7 mouse cellular contexts compared by ENCODE assay signal in genomic region chr5:113553402-113553897, GRCm38 (mm10).
A peak's percentile ranks its signal among the peaks of the same experiment; 100 is the strongest.
DNase-seq lines count a peak whose midpoint lies in the region; ATAC-seq and TF ChIP-seq lines count a peak whose summit lies in the region.

No protein-coding gene starts in this region.

- 12% methylated on average over 9 of the region's 9 CpGs for WGBS in liver, embryonic 12.5 days (ENCODE audit: insufficient replicate concordance)

- no peaks in the 10 kb centered on the region for H3K36me3 ChIP-seq in liver, embryonic 12.5 days
- no peaks in the 10 kb centered on the region for H3K36me3 ChIP-seq in myocyte (ENCODE audit: control insufficient read depth, insufficient read depth)

- H3ac ChIP-seq in myocyte (ENCODE audit: control insufficient read depth, insufficient read length), result no peak overlapping the region

- no peak overlapping the region for H3K4me3 ChIP-seq in liver, embryonic 12.5 days
- H3K4me3 ChIP-seq in brown adipose tissue, adult 24 weeks (ENCODE audit: insufficient read depth, low read depth, low read length), result no peak overlapping the region
- H3K4me3 ChIP-seq in myocyte, result no peak overlapping the region

- no peaks in the 10 kb centered on the region for H3K9me3 ChIP-seq in liver, embryonic 12.5 days (replicated peaks)

- peaks cover 45% of the 10 kb centered on the region for H3K27me3 ChIP-seq in liver, embryonic 12.5 days (replicated peaks)
- peaks cover 23% of the 10 kb centered on the region for H3K27me3 ChIP-seq in myocyte (ENCODE audit: control insufficient read depth, insufficient read depth, insufficient read length)

- peak; percentile 29 for DNase-seq in liver
- peak; percentile 91 for DNase-seq in forelimb bud, embryonic 11.5 days (ENCODE audit: low read depth, low spot score)
- no peak for DNase-seq in urinary bladder, adult 2 months (ENCODE audit: low spot score)

- no peak overlapping the region for H3K27ac ChIP-seq in liver, embryonic 12.5 days
- H3K27ac ChIP-seq in brown adipose tissue, adult 24 weeks (replicated peaks; ENCODE audit: low read depth, low read length), result peak overlapping the region; percentile 82

- no peaks in the 10 kb centered on the region for H3K79me2 ChIP-seq in myocyte (ENCODE audit: control insufficient read depth, insufficient read depth)

- no peak overlapping the region for H3K9ac ChIP-seq in liver, embryonic 12.5 days

- H3K4me2 ChIP-seq in liver, embryonic 12.5 days, result no peak overlapping the region
- H3K4me2 ChIP-seq in myocyte (ENCODE audit: low read depth), result no peak overlapping the region

- no peaks in the 10 kb centered on the region for H3K4me1 ChIP-seq in liver, embryonic 12.5 days
- H3K4me1 ChIP-seq in brown adipose tissue, adult 24 weeks (ENCODE audit: control insufficient read depth, insufficient read depth, insufficient read length, low read length), result peaks cover 10% of the 10 kb centered on the region

- TF ChIP-seq POLR2A in myocyte (IDR thresholded peaks at IDR 0.05; ENCODE audit: insufficient read length, low read depth), result no peak

- no peak for ATAC-seq in liver, embryonic 12.5 days
- ATAC-seq in activated CD4-positive, CD25-positive, alpha-beta regulatory T cell, adult 4 months, result no peak

TF ChIP-seq in myocyte, 11 proteins besides CTCF, POLR2A, EP300 and RAD21:
- peak; percentile 73 for TF ChIP-seq REST (IDR thresholded peaks at IDR 0.05; ENCODE audit: insufficient read depth, insufficient read length)
- TF ChIP-seq TCF3 (IDR thresholded peaks at IDR 0.05; ENCODE audit: insufficient read length, low read depth), result no peak
TF ChIP-seq in myocyte: peak in this region for 1.
